Mouse (Mus musculus) liver, postnatal 0 days (tissue): ENCODE measurements around the gene St5. TPM values are rescaled to one million over a fixed set of nuclear protein-coding genes. Genes with fewer than 3 reads are reported as not detected.

Experiments used
- ATAC-seq: fragments of 200-750 bp; cut with Nextera tagmentation; 2 replicates; pipeline ENCODE4 v1.8.0; 2017; ENCODE audit warnings: mild to moderate bottlenecking, moderate library complexity
- DNase-seq: peaks from one replicate; pipeline ENCODE4 v3.0.0-alpha.2; 2016
- H3K27ac ChIP-seq: fragments of 300-500 bp; sonication (generic); 2 replicates; pipeline ENCODE4 v1.5.1; 2014; ENCODE audit warnings: antibody characterized with exemption, moderate library complexity, mild to moderate bottlenecking, low read depth
- H3K27me3 ChIP-seq: fragments of 300-500 bp; sonication (generic); 2 replicates; pipeline ENCODE4 v1.6.1; 2014; ENCODE audit warnings: low read length, control low read depth, mixed read lengths; ENCODE audit not compliant: insufficient read depth
- H3K36me3 ChIP-seq: fragments of 300-500 bp; sonication (generic); replicated peaks from 2 replicates; pipeline ENCODE4 v1.6.1; 2014; ENCODE audit warnings: mild to moderate bottlenecking, control low read depth, low read length, moderate library complexity, mixed read lengths; ENCODE audit not compliant: insufficient read depth
- H3K4me1 ChIP-seq: fragments of 300-500 bp; sonication (generic); 2 replicates; pipeline ENCODE4 v1.6.1; 2014; ENCODE audit warnings: antibody characterized with exemption, mild to moderate bottlenecking, control low read depth; ENCODE audit not compliant: insufficient read depth
- H3K4me2 ChIP-seq: fragments of 300-500 bp; sonication (generic); 2 replicates; pipeline ENCODE4 v1.6.1; 2014; ENCODE audit warnings: low read depth, mild to moderate bottlenecking, low read length, moderate library complexity, mixed read lengths
- H3K4me3 ChIP-seq: fragments of 300-500 bp; sonication (generic); 2 replicates; pipeline ENCODE4 v1.5.1; 2014; ENCODE audit warnings: low read depth, low read length
- H3K9ac ChIP-seq: fragments of 300-500 bp; sonication (generic); replicated peaks from 2 replicates; pipeline ENCODE4 v1.6.1; 2014; ENCODE audit warnings: mild to moderate bottlenecking, moderate library complexity
- H3K9me3 ChIP-seq: fragments of 300-500 bp; sonication (generic); 2 replicates; pipeline ENCODE4 v1.6.1; 2016; ENCODE audit warnings: mild to moderate bottlenecking, control low read depth, low read length, mixed read lengths
- CTCF ChIP-seq: sonication (generic); IDR thresholded peaks from 2 replicates; pipeline ENCODE4 v1.5.1; 2016; ENCODE audit warnings: antibody characterized with exemption, low read depth
- EP300 ChIP-seq: IDR thresholded peaks from 2 replicates; pipeline ENCODE4 v1.6.1; 2016; ENCODE audit warnings: antibody characterized with exemption, low read depth, mild to moderate bottlenecking
- WGBS: fragments of 180-500 bp; shearing (Covaris S2); extraction: QIAGEN DNeasy Blood & Tissue Kit; methylation state at CpG from one replicate; pipeline ENCODE4 v1.1.7; 2014; ENCODE audit not compliant: insufficient replicate concordance; 5-methylcytosine and 5-hydroxymethylcytosine counted together
- polyA plus RNA-seq: library from polyadenylated mRNA; unstranded; fragments of >200 nt; fragmentation: Nextera tagmentation; extraction: Ambion mirVana; gene quantifications from 2 replicates; pipeline ENCODE4 v1.2.1, GENCODE M21; 2015

St5 gene
- polyA plus RNA-seq, 1 experiment from 2014 or later, result 33.9 TPM

GRCm38 (mm10) chr7:109540902-109541301, 162.5 kb downstream of the St5 start:
- Histone ChIP-seq H3K9me3 (no peaks in the 10 kb centered on the region), H3K4me2 (no peak overlapping the region), H3K9ac (no peak overlapping the region), H3K4me1 (no peaks in the 10 kb centered on the region), H3K4me3 (no peak overlapping the region), H3K27me3 (no peaks in the 10 kb centered on the region), H3K36me3 (peaks cover 44% of the 10 kb centered on the region), H3K27ac (no peak overlapping the region)
- no peak for ATAC-seq
- no peak for TF ChIP-seq EP300
- TF ChIP-seq CTCF, result no peak
- DNase-seq, result no peak

- no peak for ATAC-seq
- 81% methylated on average over 4 of the region's 4 CpGs for WGBS
Measured at GRCm38 (mm10) chr7:109536451-109536946, 166.9 kb downstream of the St5 start.

GRCm38 (mm10) chr7:109534921-109535320, 168.5 kb downstream of the St5 start:
- H3K4me1 ChIP-seq, result no peaks in the 10 kb centered on the region
- 87% methylated on average over 3 of the region's 3 CpGs for WGBS
- H3K27me3 ChIP-seq, result no peaks in the 10 kb centered on the region
- H3K4me2 ChIP-seq, result no peak overlapping the region
- ATAC-seq, result no peak
- H3K9me3 ChIP-seq, result no peaks in the 10 kb centered on the region
- no peak overlapping the region for H3K27ac ChIP-seq
- no peak for DNase-seq
- no peak overlapping the region for H3K9ac ChIP-seq
- TF ChIP-seq CTCF, result no peak
- TF ChIP-seq EP300, result no peak
- H3K36me3 ChIP-seq, result peaks cover 42% of the 10 kb centered on the region
- no peak overlapping the region for H3K4me3 ChIP-seq

More at GRCm38 (mm10) chr7:109536451-109536946, 166.9 kb downstream of the St5 start:
- H3K27ac ChIP-seq, result no peak overlapping the region
- no peak overlapping the region for H3K9ac ChIP-seq
- H3K36me3 ChIP-seq, result peaks cover 41% of the 10 kb centered on the region
- TF ChIP-seq CTCF (no peak), EP300 (no peak)
- H3K27me3 ChIP-seq, result no peaks in the 10 kb centered on the region
- DNase-seq, result no peak
- no peaks in the 10 kb centered on the region for H3K4me1 ChIP-seq
- H3K4me2 ChIP-seq, result no peak overlapping the region
- no peak overlapping the region for H3K4me3 ChIP-seq
- no peaks in the 10 kb centered on the region for H3K9me3 ChIP-seq

- no peak overlapping the region for H3K4me3 ChIP-seq
- 89% methylated on average over 4 of the region's 4 CpGs for WGBS
Measured at GRCm38 (mm10) chr7:109533888-109534287, 169.5 kb downstream of the St5 start.

GRCm38 (mm10) chr7:109533129-109533528, 170.3 kb downstream of the St5 start:
- no peak overlapping the region for H3K4me3 ChIP-seq
- H3K36me3 ChIP-seq, result peaks cover 34% of the 10 kb centered on the region
- 68% methylated on average over 4 of the region's 4 CpGs for WGBS

More at GRCm38 (mm10) chr7:109533888-109534287, 169.5 kb downstream of the St5 start:
- no peaks in the 10 kb centered on the region for H3K4me1 ChIP-seq
- H3K9me3 ChIP-seq, result no peaks in the 10 kb centered on the region
- peaks cover 35% of the 10 kb centered on the region for H3K36me3 ChIP-seq
- H3K27me3 ChIP-seq, result no peaks in the 10 kb centered on the region
- TF ChIP-seq EP300, result no peak
- TF ChIP-seq CTCF, result no peak
- H3K4me2 ChIP-seq, result no peak overlapping the region
- ATAC-seq (no peak), DNase-seq (no peak)
- H3K27ac ChIP-seq, result no peak overlapping the region
- H3K9ac ChIP-seq, result no peak overlapping the region

GRCm38 (mm10) chr7:109532691-109533090, 170.7 kb downstream of the St5 start:
- ATAC-seq (no peak), DNase-seq (no peak)
- Histone ChIP-seq H3K36me3 (peaks cover 32% of the 10 kb centered on the region), H3K9ac (no peak overlapping the region), H3K9me3 (no peaks in the 10 kb centered on the region), H3K4me2 (no peak overlapping the region), H3K4me1 (no peaks in the 10 kb centered on the region), H3K4me3 (no peak overlapping the region), H3K27ac (no peak overlapping the region), H3K27me3 (no peaks in the 10 kb centered on the region)
- WGBS, result 66% methylated on average over 3 of the region's 3 CpGs
- TF ChIP-seq EP300, result no peak

More at GRCm38 (mm10) chr7:109533129-109533528, 170.3 kb downstream of the St5 start:
- ATAC-seq, result no peak
- H3K9me3 ChIP-seq, result no peaks in the 10 kb centered on the region
- no peak overlapping the region for H3K9ac ChIP-seq
- H3K27ac ChIP-seq, result no peak overlapping the region
- no peak overlapping the region for H3K4me2 ChIP-seq
- no peaks in the 10 kb centered on the region for H3K4me1 ChIP-seq
- H3K27me3 ChIP-seq, result no peaks in the 10 kb centered on the region
- no peak for DNase-seq
- no peak for TF ChIP-seq EP300
- TF ChIP-seq CTCF, result no peak

- Histone ChIP-seq H3K4me3 (no peak overlapping the region), H3K9ac (no peak overlapping the region), H3K36me3 (peaks cover 31% of the 10 kb centered on the region), H3K4me2 (no peak overlapping the region), H3K4me1 (no peaks in the 10 kb centered on the region), H3K27ac (peak overlapping the region; percentile 34; the same call in 1 of the 2 replicates), H3K27me3 (no peaks in the 10 kb centered on the region), H3K9me3 (no peaks in the 10 kb centered on the region)
- DNase-seq (no peak), ATAC-seq (peak; percentile 27; the same call in 1 of the 2 replicates)
- WGBS, result 54% methylated on average over 5 of the region's 5 CpGs
- TF ChIP-seq CTCF (no peak), EP300 (no peak)
Measured at GRCm38 (mm10) chr7:109531501-109531900, 171.9 kb downstream of the St5 start.
